Mouse (Mus musculus): ENCODE measurements around the gene Lyrm1.

The Lyrm1 gene

DNA sequence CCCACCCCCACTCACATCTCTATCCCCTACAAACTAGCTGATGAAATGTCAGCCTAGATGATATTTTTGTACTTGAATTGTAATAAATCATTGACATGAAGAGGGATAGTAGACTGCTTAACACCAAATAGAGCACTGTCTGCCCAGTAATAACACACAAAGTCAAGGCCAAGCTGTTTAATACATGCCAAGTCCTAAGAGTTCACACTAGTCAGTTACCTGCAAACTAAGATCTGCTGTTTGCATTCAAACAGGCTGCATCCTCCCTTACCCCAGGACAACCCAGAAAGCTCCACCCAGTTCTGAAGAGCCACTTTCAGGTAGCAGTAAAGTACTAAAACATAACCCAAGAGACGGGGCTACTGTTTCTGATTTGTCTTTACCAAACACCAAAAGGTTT is 3.5 kb upstream of the Lyrm1 start:
- CTCF ChIA-PET: interaction anchor here (0.6 kb wide), 1 partner anchor 32 kb away, joined by 4 read pairs; no protein-coding TSS in a partner anchor

DNA sequence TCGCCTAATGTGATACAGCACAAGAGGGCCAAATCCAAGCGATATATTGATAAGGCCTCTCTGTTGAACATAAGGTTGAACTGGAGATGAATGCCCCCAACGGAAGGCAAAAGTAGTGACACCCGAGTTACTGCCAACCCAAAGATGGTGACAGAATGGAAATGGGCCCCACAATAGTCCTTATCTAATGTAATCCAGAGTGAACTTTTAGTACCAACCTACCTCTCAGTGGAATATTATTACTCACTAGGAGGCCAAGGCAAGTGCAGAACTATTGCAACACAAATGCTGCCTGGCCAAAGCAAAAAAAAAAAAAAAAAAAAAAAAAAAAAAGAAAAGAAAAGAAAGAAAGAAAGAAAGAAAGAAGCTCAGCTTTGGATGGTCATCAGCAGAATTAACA is 2.9 kb upstream of the Lyrm1 start:
- CTCF ChIA-PET: interaction anchor here (0.6 to 0.7 kb wide), 2 partner anchors 29 to 1160 kb away, joined by 3 to 5 read pairs; no protein-coding TSS in a partner anchor

DNA sequence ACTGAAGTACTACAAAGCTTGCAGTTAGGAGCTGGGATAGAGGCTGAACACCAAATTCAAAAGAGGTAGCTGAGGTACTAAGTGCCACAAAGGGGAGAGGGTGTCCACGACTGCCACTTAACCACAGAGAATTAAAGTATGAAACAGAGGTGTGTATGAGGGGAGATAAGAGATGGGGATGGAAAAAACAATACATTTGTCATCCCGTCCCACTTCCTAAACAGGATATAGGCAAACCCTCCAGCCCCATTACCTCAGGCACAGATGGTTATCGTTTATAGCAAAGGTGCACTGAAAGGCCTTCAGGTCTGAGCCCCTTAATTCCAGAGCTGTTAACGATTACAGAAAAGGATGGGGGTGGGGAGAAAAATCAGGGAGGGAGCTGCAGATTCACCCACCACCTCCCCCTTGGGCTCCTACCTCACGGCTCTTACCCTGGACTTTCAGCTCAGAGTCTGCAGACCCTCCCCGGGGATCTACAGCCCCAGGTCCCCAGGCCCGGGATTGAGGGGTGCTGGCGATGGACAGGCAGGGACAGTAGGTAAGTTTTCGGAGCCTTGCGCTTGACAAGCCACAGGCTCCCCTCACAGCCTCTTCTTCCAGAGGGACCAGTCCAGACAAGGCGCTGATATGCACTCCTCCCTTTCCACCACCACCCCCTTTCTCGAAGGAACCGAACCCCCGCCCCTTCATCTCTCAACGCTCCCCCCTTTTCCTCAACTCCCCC is 680 bp upstream of the Lyrm1 start:
- CTCF ChIA-PET: interaction anchor here (0.6 kb wide), 1 partner anchor 76 kb away, joined by 6 read pairs; no protein-coding TSS in a partner anchor

DNA sequence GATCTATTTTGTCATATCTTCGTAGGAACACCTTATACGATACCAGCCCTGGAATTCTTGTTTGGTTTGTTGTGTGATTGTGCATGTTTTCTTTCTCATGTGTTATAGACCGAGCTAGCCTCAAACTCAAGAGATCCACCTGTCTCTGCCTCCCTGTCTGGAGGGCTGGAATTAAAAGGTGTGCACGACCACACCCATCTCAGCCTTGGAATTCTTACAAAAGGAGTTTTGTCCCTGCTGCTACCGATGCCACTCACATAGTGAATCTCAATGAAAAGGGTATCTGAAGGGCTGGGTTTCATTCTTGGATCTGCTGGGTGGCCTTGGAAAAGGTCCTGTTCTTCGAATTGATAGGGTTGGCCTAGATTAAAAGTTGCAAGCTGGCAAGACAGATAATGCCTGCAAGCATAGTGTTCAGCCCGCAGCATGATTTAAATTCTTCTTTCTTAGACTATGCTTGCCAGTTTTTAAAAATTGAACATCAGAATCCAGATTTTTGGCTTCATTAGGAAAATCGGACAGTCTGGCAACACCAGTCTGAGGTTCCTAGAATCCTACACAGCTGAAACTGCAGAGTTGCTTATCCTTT is 2.0 kb downstream of the Lyrm1 start:
- CTCF ChIA-PET: interaction anchor here (0.6 kb wide), 1 partner anchor 10 kb away, joined by 3 read pairs; no protein-coding TSS in a partner anchor

DNA sequence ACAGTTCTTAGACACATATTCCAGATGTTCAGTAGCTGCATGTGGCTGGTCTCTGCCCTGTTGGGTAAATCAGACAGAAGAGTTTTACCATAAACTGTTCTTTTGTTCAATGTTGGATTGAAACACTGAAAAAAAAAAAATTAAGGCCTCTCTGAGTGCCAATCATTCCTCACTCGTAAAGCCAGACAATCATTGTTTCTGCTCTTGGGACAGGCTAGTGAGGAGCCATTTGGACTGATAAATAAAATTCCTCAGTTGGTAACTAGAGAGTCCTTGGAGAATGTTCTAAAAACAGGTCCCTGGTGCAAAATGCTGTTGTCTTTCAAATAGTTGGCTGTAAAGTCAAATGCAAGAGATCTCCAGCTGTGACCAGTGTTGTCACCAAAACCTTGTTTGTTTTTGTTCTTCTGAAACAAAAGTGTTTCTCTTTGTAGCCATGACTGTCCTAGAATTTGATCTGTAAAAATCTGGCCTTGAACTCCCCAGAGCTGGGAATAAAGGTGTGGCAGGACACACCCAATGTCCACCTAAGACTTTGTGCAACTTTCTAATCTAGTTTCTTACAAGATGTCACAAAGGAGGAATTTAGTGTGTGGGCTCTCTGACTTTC is 2.7 kb downstream of the Lyrm1 start:
- CTCF ChIA-PET: interaction anchor here (0.6 kb wide), 1 partner anchor 10 kb away, joined by 3 read pairs; no protein-coding TSS in a partner anchor

DNA sequence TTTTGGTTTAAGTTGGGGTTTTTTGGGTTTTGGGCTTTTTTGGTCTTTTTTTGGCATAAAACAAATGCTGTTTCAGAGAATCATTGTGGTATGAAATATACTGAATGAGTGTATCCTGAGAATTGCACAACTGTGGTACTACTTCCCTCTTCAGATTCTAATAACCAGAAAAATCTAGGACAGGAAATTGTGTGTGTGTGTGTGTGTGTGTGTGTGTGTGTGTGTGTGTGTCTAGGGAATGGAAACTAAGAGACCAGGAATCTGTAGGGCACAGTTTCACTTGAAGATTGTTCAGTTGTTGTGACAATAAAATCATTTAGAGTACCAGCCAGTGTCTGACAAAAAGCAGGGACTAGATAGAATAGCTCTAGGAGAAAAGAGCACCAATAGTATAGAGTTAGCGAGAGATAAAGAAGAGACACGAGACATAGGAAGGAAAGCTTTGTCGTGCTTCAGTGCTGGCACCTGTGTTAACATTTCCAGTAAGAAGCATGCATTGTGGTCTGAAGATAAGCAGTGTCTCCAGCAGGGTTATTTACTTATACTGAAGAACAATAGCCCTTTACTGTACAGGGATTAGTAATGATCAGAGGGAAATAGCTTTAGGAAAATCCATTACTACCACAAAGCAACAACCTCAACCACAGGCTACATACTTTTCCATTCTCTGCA is 3.9 kb downstream of the Lyrm1 start:
- CTCF ChIA-PET: no interaction called here

DNA sequence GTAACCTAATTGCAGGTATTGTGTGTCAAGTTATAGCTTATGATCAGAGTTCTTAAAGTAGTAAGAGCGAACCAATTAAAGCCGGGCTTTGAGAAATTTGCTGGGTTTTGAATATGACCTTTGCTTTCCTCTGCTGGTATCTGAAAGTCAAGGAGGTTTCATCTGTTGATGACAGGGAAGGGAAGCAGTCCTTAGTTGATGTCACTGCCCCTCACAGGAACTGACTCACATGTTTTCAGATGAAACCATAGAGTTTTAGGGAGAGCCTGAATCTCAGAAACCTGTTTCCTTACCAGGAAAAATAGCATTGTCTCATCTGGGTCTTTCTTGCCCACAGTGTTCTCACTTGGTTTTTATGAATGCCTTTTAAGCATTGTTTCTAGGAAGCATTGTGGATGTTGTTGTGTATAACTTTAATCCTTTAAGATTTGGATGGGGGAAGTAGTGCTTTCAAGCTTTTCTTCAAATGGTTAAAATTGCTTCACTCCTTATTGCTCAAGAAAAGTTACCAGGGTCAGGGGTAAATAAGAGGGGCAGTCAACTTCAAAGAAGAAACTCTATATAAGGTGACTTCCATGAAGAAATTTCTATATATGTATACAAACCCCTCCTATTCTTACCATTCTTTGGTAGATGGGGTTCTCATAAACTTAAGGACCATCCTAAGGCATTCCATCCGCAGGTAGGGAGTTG is 11.0 kb downstream of the Lyrm1 start:
- CTCF ChIA-PET: no interaction called here

DNA sequence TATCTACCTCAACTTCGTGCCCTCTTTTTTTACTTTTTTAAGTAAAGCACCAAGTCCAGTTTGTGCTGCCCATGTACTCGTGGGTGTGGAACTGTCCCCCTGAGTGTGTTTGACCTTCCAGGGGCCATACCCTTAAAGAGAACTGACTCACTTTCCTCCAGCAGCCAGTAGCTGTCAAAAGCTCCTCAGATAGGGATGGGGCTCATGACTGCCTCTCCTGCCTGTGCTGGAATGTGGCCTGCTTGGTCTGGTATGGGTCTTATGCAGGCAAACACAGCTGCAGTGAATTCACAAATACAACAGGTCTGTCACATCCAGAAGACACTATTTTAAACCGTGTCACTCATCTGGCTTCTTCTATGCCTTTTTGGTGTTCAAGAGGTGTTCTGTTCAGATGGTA is 16.1 kb downstream of the Lyrm1 start:
- CTCF ChIA-PET: no interaction called here

DNA sequence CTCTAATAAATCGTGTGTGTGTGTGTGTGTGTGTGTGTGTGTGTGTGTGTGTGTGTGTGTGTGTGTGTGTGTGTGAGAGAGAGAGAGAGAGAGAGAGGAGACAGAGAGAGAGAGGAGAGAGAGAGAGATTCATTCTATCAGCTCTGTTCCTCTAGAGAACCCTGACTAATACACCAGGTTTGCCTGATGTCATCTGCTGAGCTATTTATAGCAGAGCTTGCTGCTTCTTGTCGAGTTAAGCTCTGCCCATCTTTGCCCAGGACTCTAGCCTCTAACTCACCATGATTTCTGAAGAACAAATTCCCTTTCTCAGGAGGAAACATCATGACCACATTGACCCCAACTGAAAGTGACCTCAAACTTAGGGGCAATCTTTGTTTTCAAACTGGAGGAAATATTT is 24.8 kb downstream of the Lyrm1 start:
- CTCF ChIA-PET: no interaction called here

DNA sequence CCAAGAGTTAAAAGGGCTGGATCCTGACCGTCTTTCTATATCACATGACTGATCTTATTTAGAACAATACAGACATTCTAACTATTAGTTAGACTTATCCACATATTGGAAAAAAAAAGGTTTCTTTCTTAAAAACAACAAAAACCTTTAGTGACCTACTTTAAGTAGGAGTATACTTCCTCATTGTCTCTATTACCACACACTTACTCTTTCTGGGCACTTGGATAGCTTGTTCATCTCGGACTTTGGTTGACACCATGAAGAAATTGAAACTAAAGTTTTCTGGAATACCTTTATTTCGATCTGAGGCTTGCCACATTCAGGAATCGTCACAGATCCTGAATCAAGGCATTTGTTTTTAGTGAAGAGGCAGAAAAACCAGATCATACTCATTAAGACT is 25.4 kb downstream of the Lyrm1 start:
- CTCF ChIA-PET: no interaction called here

DNA sequence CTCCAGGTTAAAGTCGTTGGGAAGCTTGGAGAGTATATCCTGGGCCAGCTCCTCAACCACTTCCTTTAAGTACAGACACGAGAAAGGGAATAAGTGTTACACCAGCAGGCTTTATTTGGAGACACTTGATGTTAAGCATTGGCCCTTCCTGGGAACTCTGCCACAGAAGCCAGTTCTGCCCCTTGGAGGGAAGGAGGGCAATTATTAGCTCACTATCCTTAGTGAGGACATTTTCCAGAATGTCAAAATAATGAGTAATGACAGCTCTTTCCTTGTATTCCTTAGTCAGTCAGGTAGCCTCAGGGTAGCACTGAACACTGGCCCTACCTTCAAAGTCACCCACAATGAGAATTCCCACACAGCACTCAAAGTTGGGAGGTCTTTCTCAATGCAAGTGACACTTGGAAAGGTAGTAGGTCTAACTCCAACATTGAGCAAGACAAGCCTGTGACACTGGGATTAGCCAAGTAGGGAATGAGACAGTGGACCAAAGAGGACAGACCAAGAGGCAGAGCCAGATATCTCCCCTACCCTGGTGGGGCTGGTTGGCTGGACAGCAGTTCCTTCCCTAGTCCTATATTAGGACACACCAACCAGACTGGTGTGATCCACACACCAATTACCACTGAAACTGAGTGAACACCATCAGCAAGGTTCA is 33.3 kb downstream of the Lyrm1 start:
- CTCF ChIA-PET: no interaction called here

DNA sequence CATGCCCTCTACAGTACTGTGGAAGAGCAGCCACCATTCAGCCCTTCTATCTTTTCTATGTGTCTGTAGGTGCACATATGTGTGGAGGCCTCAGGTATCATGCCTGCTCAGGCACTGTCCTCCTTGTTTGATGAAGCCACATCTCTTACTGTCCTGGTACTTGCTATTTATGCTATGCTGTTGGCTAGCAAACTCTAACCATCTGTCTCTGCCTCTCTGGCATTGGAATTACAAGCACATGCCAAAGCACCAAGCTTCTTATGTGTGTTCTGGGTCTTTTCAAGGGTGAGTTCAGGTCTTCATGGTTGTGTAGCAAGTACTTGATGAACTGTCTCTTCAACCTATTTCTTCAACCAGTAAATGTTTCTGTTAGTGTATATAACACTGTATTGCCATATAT is 40.7 kb downstream of the Lyrm1 start:
- CTCF ChIA-PET: no interaction called here

DNA sequence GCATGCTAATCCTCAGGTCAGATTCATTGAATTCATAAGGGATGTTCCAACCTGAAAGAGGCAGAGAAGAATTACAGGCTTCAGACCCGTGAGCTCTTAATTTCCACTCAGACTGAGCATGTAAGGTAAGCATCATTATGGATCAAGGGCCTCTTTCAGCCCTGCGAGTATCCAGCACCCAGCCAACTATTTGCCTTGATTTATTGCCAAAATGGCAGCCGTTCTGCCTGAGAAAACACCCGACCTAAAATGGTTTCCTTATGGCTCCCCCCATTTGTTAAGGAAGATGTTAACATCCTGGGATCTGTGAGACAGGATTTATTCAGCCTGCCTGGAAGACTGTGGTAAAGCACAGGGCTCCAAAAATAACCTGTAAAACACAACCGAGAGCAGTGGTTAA is 41.4 kb downstream of the Lyrm1 start:
- CTCF ChIA-PET: no interaction called here

DNA sequence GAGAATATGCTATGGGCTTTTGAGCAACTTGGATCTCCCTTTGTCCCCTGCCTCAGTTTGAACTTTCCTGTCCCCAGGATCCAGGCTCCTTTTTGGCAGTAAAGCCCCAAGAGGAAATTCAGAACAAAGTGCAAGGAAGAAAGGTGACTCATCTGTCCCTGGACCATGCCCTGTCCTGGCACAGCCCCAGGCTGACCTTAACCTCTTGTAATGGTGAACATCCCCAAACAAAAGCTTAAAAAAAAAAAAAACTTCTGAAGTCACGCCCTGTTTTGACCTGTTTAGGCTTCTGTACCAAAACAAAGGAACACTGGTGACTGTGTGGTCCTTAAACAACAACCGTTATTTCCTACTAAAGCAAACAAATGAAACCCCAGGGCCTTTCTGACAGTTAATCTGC is 45.9 kb downstream of the Lyrm1 start:
- CTCF ChIA-PET: no interaction called here

DNA sequence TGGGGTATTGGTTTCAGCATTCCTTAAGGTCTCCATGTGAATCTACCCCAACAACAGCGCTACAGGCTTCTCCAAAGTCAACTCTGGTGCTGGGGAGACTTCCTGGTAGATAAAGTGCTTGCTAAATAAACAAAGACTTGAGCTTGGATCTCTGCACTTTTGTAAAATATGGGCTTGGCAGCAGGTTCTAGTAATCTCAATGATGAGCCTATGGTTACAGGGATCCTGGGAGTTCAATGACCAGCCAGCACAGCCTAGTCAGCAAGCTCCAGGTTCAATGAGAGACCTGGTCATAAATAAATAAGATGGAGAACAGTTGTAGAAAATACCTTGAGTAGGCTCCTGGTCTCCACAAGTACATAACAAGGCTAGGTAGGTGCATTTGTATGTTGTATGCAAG is 58.4 kb downstream of the Lyrm1 start:
- CTCF ChIA-PET: no interaction called here

DNA sequence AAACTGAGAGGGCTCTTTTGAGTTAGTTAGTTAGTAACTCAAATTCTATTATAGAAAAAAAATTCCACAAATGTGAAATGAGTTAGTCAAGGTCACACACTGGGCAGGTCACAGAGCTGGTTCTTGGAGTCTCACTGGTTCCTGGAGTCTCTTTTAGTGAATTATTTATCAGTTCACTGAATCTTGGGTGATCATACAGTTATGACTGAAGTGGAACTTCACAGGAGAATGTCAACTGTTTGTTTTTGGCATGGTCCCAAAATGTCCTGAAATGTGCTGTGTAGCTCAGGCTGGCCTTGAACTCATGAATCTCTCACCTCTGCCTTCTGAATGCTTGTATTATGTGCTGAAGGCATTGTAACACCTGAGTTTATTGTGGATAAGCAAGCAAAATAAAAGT is 61.8 kb downstream of the Lyrm1 start:
- CTCF ChIA-PET: interaction anchor here (0.7 kb wide), 1 partner anchor 1029 kb away, joined by 3 read pairs; no protein-coding TSS in a partner anchor

DNA sequence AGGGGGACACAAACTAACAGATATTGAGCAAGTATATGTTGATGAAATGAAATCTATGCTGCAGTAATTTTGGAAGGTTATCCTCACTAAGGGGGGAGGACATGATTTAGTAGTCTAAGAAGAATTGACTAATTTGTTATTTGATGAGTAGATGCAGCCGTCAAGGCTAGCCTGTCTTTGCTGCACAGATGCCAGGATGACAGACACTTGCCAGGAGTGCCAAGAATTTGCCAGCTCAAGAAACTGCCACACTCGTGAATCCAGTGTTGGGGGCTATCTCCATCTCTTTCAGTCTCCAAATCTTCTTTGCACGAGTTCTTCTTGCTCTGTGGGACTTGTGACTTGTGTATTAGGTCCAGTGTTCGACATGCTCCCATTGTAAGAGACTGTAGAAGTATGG is 63.4 kb downstream of the Lyrm1 start:
- CTCF ChIA-PET: no interaction called here

DNA sequence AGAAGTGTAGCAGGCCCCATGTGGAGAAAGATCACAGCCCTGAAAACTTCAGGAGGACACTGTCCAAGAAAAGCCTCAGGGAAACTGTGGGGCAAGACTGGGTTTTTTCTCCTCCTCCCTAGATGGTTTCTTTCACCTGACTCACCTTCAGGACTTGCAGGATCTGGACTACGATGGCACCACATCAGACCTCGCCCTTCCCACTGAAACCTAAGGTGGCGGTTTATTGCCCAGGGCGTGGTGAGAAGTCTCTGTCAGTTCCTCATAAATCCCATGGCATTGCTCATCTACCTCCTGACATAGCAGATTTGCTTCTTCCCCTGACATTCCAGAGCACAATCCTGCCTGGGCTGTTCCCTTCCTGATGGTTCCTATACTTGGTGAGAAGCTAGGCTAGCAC is 63.8 kb downstream of the Lyrm1 start:
- CTCF ChIA-PET: no interaction called here

DNA sequence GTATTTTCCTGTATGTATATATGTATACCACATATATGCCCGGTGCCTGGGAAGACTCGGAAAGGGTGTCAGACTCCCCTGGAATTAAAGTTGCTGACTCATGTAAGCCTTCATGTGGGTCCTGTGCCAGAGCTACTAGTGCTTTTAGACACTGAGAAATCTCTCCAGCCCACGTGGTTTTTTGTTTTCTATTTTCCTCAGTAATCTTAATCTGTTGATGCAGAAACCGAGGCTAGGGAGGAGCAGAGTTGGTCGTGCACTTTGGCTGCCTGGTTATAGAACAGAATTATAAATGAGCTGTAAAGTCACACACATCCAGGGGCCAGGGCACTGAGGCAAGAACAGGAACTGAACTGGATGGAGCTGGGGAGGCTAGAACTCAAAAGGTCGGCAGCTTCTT is 64.3 kb downstream of the Lyrm1 start:
- CTCF ChIA-PET: no interaction called here

DNA sequence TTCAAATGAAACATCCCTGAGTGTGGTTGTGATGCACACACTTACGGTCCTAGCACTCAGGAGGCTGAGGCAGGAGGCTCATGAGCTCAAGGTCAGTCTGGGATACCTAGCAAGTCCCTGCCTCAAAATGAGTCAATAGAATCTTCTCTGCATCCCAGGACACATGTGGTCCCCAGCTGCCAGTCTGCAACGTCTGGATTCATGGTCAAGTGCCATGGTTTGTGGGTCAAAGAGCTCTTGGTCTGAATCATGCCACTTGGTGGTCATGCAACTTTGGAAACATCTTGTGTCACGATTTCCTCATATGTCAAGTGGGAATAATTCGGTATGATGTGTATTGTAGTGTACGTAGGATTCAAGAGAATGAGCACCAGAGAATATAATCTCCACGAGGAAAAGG is 64.9 kb downstream of the Lyrm1 start:
- CTCF ChIA-PET: no interaction called here

DNA sequence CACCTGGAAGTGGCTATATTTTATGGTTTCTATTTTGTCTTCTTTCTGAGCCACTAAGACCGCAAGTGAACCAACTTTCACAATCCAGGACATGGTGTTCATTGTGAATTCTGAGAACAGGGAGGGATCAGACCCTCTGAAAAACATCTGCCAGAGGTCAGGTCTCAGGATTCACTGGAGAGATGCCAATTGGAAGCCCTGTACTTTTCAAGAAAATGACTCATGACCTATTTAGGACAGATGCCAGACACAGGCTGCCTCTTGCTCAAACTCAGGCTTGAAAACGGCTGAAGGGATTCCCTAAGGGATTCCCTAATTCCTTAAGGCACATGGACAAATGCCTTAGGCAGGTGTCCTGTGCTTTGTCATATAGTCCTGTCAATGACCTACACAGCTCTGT is 65.4 kb downstream of the Lyrm1 start:
- CTCF ChIA-PET: no interaction called here

DNA sequence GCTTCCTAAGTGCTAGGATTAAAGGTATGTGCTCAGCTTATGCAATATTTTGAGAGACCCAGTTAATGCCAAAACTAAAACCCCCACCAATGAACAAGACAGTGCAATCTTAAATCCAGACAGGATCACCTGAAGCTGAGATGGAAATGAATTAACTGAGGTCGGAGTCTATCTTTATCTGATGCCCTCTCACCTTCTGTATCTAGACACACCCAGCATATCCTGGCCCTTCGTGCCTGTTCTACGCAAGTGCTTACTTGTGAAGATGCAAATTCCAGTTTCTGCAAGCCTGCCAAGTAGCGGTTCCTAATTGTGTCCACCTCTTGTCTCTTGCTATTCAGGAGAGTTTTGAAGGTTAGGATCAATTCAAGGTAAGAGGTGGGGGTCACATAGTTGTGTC is 69.5 kb downstream of the Lyrm1 start:
- CTCF ChIA-PET: no interaction called here

All from spleen, embryonic (tissue).